Mouse (Mus musculus): ENCODE data around the gene Gmcl1.

DNA sequence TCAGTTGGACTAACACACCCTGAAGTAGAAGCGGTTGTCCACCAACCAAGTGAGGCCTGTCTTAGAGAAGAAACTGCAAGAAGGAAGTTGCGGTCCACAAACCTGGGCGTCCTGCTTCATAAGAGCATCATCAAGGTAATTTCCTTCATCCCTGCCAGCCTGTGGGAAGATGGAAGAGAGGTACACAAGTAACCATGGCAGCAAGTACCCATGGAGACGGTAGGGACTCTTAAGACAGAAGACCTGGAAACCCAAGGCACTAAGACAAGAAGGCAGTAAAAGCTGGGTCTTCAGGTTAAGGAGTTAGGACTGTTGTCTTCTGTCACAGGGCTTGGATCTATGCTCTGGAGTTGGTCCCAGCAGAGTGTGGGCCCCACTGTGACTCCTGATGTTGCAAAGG, 17.8 kb upstream of the Gmcl1 start:
- TF ChIP-seq CTCF (IDR thresholded peaks at IDR 0.05; ENCODE audit: low read depth), result no peak
- no peak for TF ChIP-seq EP300 (IDR thresholded peaks at IDR 0.05; ENCODE audit: low read depth)

Data from heart, postnatal 0 days (tissue).